Mouse (Mus musculus) cortical plate, adult 2 months (tissue): ENCODE measurements around the gene Dspp. TPM values are rescaled to one million over a fixed set of nuclear protein-coding genes. Genes with fewer than 3 reads are reported as not detected.

Experiments
- H3K27ac ChIP-seq: fragments of 200-500 bp; 2 replicates; pipeline ENCODE4 v1.5.1; 2012; ENCODE audit warnings: low read length, control low read depth, inconsistent platforms; ENCODE audit not compliant: insufficient read depth
- H3K4me1 ChIP-seq: fragments of 200-500 bp; 2 replicates; pipeline ENCODE4 v1.6.1; 2011; ENCODE audit warnings: low read length; ENCODE audit not compliant: control insufficient read depth, insufficient read depth
- H3K4me3 ChIP-seq: fragments of 200-500 bp; 2 replicates; pipeline ENCODE4 v1.5.1; 2011; ENCODE audit warnings: mild to moderate bottlenecking, low read length, control low read depth; ENCODE audit not compliant: insufficient read depth
- CTCF ChIP-seq: fragments of 200-500 bp; IDR thresholded peaks from 2 replicates; pipeline ENCODE4 v1.5.1; 2011; ENCODE audit warnings: mild to moderate bottlenecking, control low read depth, low read length; ENCODE audit not compliant: insufficient read depth; ENCODE audit errors: extremely low read depth
- POLR2A ChIP-seq: fragments of 200-500 bp; IDR thresholded peaks from 2 replicates; pipeline ENCODE4 v1.6.1; 2011; ENCODE audit warnings: mild to moderate bottlenecking, low read length, control low read depth; ENCODE audit not compliant: insufficient read depth; ENCODE audit errors: extremely low read depth
- polyA plus RNA-seq: library from polyadenylated mRNA; depleted of rRNA; stranded (reverse); fragments of >200 nt; gene quantifications from 2 replicates; pipeline ENCODE4 v1.2.3, GENCODE M21; 2012; rRNA removed

The Dspp gene
- polyA plus RNA-seq, 1 experiment = 0.02 TPM

DNA sequence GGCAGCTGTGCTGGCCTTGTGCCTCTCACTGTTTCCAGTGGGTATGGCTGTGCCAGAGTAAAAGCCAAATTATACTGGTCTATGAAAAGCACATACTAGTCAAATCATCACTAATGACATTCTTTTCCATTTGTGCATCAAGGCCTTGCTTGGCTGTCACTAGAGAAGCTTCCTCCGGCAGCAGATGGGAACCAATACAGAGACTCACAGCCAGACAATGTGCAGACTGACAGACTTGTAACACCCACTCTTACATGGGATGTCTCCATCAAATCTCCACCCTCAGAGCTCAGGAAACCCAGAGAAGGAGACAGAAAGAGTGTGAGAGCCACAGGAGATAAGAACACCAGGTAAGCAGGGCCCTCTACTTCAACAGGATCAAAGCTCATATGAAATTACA, 24.6 kb downstream of the Dspp start:
- no peaks in the 10 kb centered on the region for H3K4me1 ChIP-seq
- TF ChIP-seq POLR2A (no peak), CTCF (no peak)
- no peak overlapping the region for H3K27ac ChIP-seq
- H3K4me3 ChIP-seq = no peak overlapping the region

GRCm38 (mm10) chr5:104201153-104201950, 30.8 kb downstream of the Dspp start:
- H3K4me1 ChIP-seq = no peaks in the 10 kb centered on the region
- TF ChIP-seq POLR2A = no peak
- TF ChIP-seq CTCF = no peak
- H3K27ac ChIP-seq = no peak overlapping the region
- H3K4me3 ChIP-seq = no peak overlapping the region

GRCm38 (mm10) chr5:104202351-104202750, 31.8 kb downstream of the Dspp start, which contains the start of gene Dmp1:
TSS of gene Dmp1 (plus strand) at chr5:104202613.
- H3K27ac ChIP-seq = no peak within 1 kb of the TSS
- no peaks in the 10 kb centered on the region for H3K4me1 ChIP-seq
- TF ChIP-seq POLR2A (no peak), CTCF (no peak)
- no peak within 1 kb of the TSS for H3K4me3 ChIP-seq

DNA sequence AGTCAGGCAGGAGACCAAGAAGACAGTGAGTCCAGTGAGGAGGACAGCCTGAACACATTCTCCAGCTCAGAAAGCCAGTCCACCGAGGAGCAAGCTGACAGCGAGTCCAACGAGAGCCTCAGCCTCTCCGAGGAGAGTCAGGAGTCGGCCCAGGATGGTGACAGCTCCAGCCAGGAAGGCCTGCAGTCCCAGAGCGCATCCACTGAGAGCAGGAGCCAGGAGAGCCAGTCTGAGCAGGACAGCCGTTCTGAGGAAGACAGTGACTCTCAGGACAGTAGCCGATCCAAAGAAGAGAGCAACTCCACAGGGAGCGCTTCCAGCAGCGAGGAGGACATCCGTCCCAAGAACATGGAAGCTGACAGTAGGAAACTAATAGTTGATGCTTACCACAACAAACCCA, 42.0 kb downstream of the Dspp start:
- H3K4me3 ChIP-seq = no peak overlapping the region
- no peak overlapping the region for H3K27ac ChIP-seq
- TF ChIP-seq POLR2A (no peak), CTCF (no peak)
- H3K4me1 ChIP-seq = no peaks in the 10 kb centered on the region

GRCm38 (mm10) chr5:104218926-104219325, 48.4 kb downstream of the Dspp start:
- no peak overlapping the region for H3K27ac ChIP-seq
- no peaks in the 10 kb centered on the region for H3K4me1 ChIP-seq
- H3K4me3 ChIP-seq = no peak overlapping the region
- TF ChIP-seq POLR2A = no peak
- TF ChIP-seq CTCF = peak; percentile 78

DNA sequence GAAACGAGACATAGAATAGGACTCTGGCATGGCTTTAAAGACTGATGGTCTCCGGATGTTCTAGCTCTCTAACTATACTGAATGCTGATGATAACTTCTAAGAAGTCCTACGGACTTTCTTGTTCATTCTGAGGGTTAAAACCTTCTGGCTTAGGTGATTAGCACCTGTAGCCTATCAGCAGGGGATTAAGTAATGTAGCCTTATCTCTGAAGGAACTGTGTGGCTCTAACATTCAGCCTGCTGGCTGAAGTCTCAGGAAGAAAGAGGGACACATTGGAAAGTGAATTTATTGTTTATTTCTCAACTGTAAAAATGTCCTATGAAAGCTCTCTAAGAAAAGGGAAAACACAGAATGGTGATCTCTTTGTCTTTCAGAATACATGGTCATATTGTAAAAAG, 53.8 kb downstream of the Dspp start:
- TF ChIP-seq CTCF = no peak
- no peak for TF ChIP-seq POLR2A
- no peak overlapping the region for H3K27ac ChIP-seq
- H3K4me1 ChIP-seq = no peaks in the 10 kb centered on the region
- H3K4me3 ChIP-seq = no peak overlapping the region

DNA sequence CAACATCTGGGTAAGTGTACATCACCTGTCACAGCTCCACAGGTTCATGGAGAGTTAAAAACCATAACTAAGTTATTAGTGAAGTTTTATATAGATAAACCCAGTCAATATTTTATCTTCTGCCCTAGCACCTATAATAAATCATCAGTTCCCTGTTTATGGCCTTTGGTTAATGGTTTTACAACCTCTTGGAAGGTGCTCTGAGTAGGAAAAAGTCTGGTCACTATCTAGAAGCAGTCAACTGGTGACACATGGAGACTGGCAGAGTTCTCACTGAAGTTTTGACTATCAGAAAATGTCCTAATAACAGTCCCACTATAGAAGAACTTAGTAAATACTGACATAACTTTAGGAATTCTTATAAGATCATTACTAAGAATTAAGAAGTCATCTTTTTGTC, 54.2 kb downstream of the Dspp start:
- H3K4me3 ChIP-seq = no peak overlapping the region
- TF ChIP-seq CTCF (no peak), POLR2A (no peak)

DNA sequence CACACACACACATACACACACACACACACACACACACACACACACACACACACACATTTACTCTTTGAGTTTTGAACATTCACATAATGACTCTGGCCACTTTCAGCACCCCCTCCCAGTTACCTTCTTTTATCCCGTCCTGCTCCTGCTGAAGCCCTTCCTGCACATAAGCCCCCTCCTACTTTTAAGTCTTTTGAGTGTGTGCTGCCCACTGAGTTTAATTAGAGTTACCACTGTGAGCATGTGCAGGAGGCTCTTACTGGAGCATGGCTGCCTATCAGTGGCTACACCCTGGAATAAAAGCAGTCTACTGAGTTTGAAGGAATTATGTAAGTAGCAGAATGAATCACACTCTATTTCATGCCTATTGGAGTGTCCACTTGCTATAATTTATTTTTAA, 58.0 kb downstream of the Dspp start:
- no peak for TF ChIP-seq CTCF
- TF ChIP-seq POLR2A = no peak
- Histone ChIP-seq H3K4me3 (no peak overlapping the region), H3K27ac (no peak overlapping the region), H3K4me1 (no peaks in the 10 kb centered on the region)

More for the DNA sequence above, 54.2 kb downstream of the Dspp start:
- Histone ChIP-seq H3K4me1 (no peaks in the 10 kb centered on the region), H3K27ac (no peak overlapping the region)

Other genes with a start within 250 kb of the Dspp start
- gene Hsd17b13, start 193.3 kb upstream of the Dspp start, polyA plus RNA-seq = 0.17 and 0.54 TPM in 2 replicates
- gene Hsd17b11, start 148.8 kb upstream of the Dspp start, polyA plus RNA-seq = 38.1 and 41.4 TPM in 2 replicates
- gene Nudt9, start 124.4 kb upstream of the Dspp start, polyA plus RNA-seq = 75.7 and 82.3 TPM in 2 replicates
- 0.25 TPM in 1 of 2 replicates, not detected in the other for gene Gm17660, start 93.1 kb upstream of the Dspp start, polyA plus RNA-seq
- gene Sparcl1, start 57.0 kb upstream of the Dspp start, polyA plus RNA-seq = 1,820 and 1,861 TPM in 2 replicates
- gene Dmp1, start 31.9 kb downstream of the Dspp start, polyA plus RNA-seq = 3.5 and 3.7 TPM in 2 replicates
- 0.08 and 0.10 TPM in 2 replicates for gene Ibsp, start 128.5 kb downstream of the Dspp start, polyA plus RNA-seq
- not detected in 2 replicates for gene Mepe, start 154.6 kb downstream of the Dspp start, polyA plus RNA-seq